32 mouse cellular contexts compared by ENCODE assay signal in genomic region chr3:109890600-109890999, GRCm38 (mm10).
DNase-seq lines count a peak whose midpoint lies in the region; ATAC-seq and TF ChIP-seq lines count a peak whose summit lies in the region.
"Had no signal": no experiment of that assay in that cellular context is flagged by ENCODE, and none has a peak within 500 bp of the region (broad histone marks: within the 10 kb centered on the region; RNA-seq: fewer than 3 reads in every experiment).

No protein-coding gene starts in this region.

- in situ Hi-C loops in ES-E14 (cut with MboI; ENCODE audit: low sequenced_read_pairs in 2 of 2, unreplicated experiment in 2 of 2) = no loop called here

- peak; percentile 87 for ATAC-seq in limb, embryonic 12.5 days (ENCODE audit: insufficient number of reproducible peaks, insufficient read depth, low FRiP score, low TSS enrichment, low read depth)
- ATAC-seq in megakaryocyte, adult 5-6 weeks (ENCODE audit: poor library complexity, severe bottlenecking) = no peak
- ATAC-seq: hindbrain, postnatal 0 days; intestine, postnatal 0 days had no signal

- no peaks in the 10 kb centered on the region for H3K9me3 ChIP-seq in ES-E14 (ENCODE audit: control insufficient read depth, insufficient read depth, low read depth, low read length)
- H3K9me3 ChIP-seq in limb, embryonic 12.5 days = no peaks in the 10 kb centered on the region
- H3K9me3 ChIP-seq: forebrain, embryonic 12.5 days; hindbrain, embryonic 12.5 days; midbrain, embryonic 10.5 days; neural tube, embryonic 12.5 days; stomach, embryonic 15.5 days had no signal

- H3K4me1 ChIP-seq in ES-E14 (ENCODE audit: control insufficient read depth in 2 of 2, insufficient read depth in 2 of 2, low read length in 2 of 2, poor library complexity in 1 of 2) = no peaks in the 10 kb centered on the region
- no peaks in the 10 kb centered on the region for H3K4me1 ChIP-seq in limb, embryonic 12.5 days (replicated peaks)
- H3K4me1 ChIP-seq: forebrain, embryonic 12.5 days; hindbrain, embryonic 12.5 days; midbrain, embryonic 10.5 days; neural tube, embryonic 12.5 days; stomach, embryonic 15.5 days had no signal

- H3K9ac ChIP-seq in ES-E14 (ENCODE audit: insufficient read depth, low read depth, low read length, poor library complexity, severe bottlenecking) = no peak overlapping the region
- no peak overlapping the region for H3K9ac ChIP-seq in limb, embryonic 12.5 days (replicated peaks)
- H3K9ac ChIP-seq: forebrain, embryonic 12.5 days; hindbrain, embryonic 12.5 days; liver, embryonic 14.5 days; neural tube, embryonic 12.5 days; stomach, embryonic 15.5 days had no signal

- no peaks in the 10 kb centered on the region for H3K36me3 ChIP-seq in ES-E14 (ENCODE audit: control insufficient read depth, insufficient read depth, low read length, poor library complexity, severe bottlenecking)
- H3K36me3 ChIP-seq in limb, embryonic 12.5 days = no peaks in the 10 kb centered on the region
- H3K36me3 ChIP-seq: forebrain, embryonic 12.5 days; G1E; hindbrain, embryonic 12.5 days; midbrain, embryonic 10.5 days; neural tube, embryonic 12.5 days; stomach, embryonic 15.5 days had no signal

- no peak overlapping the region for H3K27ac ChIP-seq in ES-E14 (ENCODE audit: insufficient read depth, low read depth, low read length, poor library complexity, severe bottlenecking)
- no peak overlapping the region for H3K27ac ChIP-seq in limb, embryonic 12.5 days
- H3K27ac ChIP-seq: forebrain, embryonic 12.5 days; hindbrain, embryonic 12.5 days; hindbrain, postnatal 0 days; layer of hippocampus, adult 2 months; liver, embryonic 14.5 days; macrophage; midbrain, embryonic 10.5 days; neural tube, embryonic 12.5 days; stomach, embryonic 15.5 days had no signal

- 0% methylated on average over 1 of the region's 1 CpGs for WGBS in limb, embryonic 12.5 days

- H3K4me3 ChIP-seq in ES-E14 (ENCODE audit: insufficient read depth in 1 of 2, low read depth in 1 of 2, low read length in 2 of 2, poor library complexity in 1 of 2, severe bottlenecking in 1 of 2) = no peak overlapping the region
- no peak overlapping the region for H3K4me3 ChIP-seq in limb, embryonic 12.5 days (replicated peaks)
- H3K4me3 ChIP-seq: erythroblast, embryonic 14.5 days; forebrain, embryonic 12.5 days; hindbrain, embryonic 12.5 days; layer of hippocampus, adult 2 months; midbrain, embryonic 10.5 days; myocyte; neural tube, embryonic 12.5 days; stomach, embryonic 15.5 days had no signal

- no peak overlapping the region for H3K4me2 ChIP-seq in limb, embryonic 12.5 days
- H3K4me2 ChIP-seq: forebrain, embryonic 12.5 days; heart, embryonic 11.5 days; hindbrain, embryonic 12.5 days; neural tube, embryonic 12.5 days; stomach, embryonic 15.5 days had no signal

- no peaks in the 10 kb centered on the region for H3K27me3 ChIP-seq in limb, embryonic 12.5 days
- H3K27me3 ChIP-seq: CH12.LX; forebrain, embryonic 12.5 days; hindbrain, embryonic 12.5 days; neural tube, embryonic 12.5 days; stomach, embryonic 15.5 days had no signal

- peak; percentile 33 for DNase-seq in 3T3-L1 (ENCODE audit: low read depth, low spot score)
- no peak for DNase-seq in ES-E14 (ENCODE audit: low read depth, low spot score)
- DNase-seq in embryo, embryonic 9.5 days (ENCODE audit: extremely low spot score) = peak; percentile 12
- no peak for DNase-seq in layer of hippocampus, postnatal 25 days (ENCODE audit: extremely low spot score in 1 of 2, low spot score in 1 of 2)
- no peak for DNase-seq in retina, embryonic 14.5 days (ENCODE audit: low spot score)
- DNase-seq: adrenal gland, adult 8-10 months; cerebellum, adult 2 months; cerebellum, postnatal 14 days; gastrocnemius, postnatal 36 days; heart, adult 18-20 months; heart, postnatal 36 days; kidney, postnatal 25 days; liver; lung, adult 2 months; lung, postnatal 10 days had no signal

TF ChIP-seq in ES-E14, 5 proteins besides CTCF, POLR2A, EP300 and RAD21:
- TF ChIP-seq ZNF384 (IDR thresholded peaks at IDR 0.05; ENCODE audit: low read depth, low read length) (peak; percentile 21; the same call in 1 of the 2 replicates), ZC3H11A (IDR thresholded peaks at IDR 0.05; ENCODE audit: borderline replicate concordance, low read depth, low read length) (no peak)
TF ChIP-seq in ES-E14: peak in this region for 1.

Comparison
In these comparisons a context has a peak if more than half of its experiments do, and no peak if none do; other contexts are left out.
1. DNase-seq: peak in 3T3-L1 (single experiment) and embryo, embryonic 9.5 days (single experiment); none in ES-E14 (single experiment), layer of hippocampus, postnatal 25 days (0 of 2) and retina, embryonic 14.5 days (single experiment).